Mouse (Mus musculus) A20 (cell line): ENCODE measurements around the gene Nlrc3.
"Not testable (repeated sequence)": the region's sequence is repeated elsewhere in the genome, so short reads cannot be mapped to it uniquely, and the experiment has no call there.

Experiments
- DNase-seq: peaks from one replicate; pipeline ENCODE4 v3.0.0-alpha.2; 2011; ENCODE audit warnings: low read depth, low spot score

Gene Nlrc3

DNA sequence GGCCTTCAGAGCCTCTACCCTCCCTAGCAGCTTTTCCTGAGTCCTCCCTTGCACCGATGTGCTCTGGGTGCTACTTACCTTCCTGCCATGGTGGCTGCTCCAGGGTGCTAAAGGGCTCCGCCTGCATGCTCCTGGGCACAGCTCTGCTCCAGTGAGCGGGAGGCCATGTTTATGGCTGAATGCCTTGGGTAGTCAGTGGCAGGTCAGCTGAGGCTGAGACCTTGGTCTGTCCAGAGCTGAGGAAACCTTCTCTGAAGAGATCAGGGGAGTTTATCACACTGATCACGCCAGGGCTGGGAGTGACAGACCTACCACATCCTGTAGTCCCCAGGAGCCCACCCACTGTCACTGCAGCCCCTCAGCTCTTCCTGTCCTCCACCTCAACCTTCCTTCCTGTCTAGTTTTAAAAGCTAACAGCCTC, at the start of gene Nlrc3:
TSS of gene Nlrc3 (minus strand) at position 382 of the 421 bp plus-strand sequence.
- DNase-seq: no peak

GRCm38 (mm10) chr16:4022719-4023118, 46.3 kb upstream of the Nlrc3 start:
- no peak for DNase-seq

- no peak for DNase-seq
Observed at GRCm38 (mm10) chr16:4021241-4021640, 44.8 kb upstream of the Nlrc3 start.

- not testable (repeated sequence) for DNase-seq
Observed at GRCm38 (mm10) chr16:4017466-4017865, 41.0 kb upstream of the Nlrc3 start.

GRCm38 (mm10) chr16:4016786-4017185, 40.4 kb upstream of the Nlrc3 start:
- DNase-seq: not testable (repeated sequence)

GRCm38 (mm10) chr16:4014040-4014668, 37.7 kb upstream of the Nlrc3 start:
- no peak for DNase-seq

DNA sequence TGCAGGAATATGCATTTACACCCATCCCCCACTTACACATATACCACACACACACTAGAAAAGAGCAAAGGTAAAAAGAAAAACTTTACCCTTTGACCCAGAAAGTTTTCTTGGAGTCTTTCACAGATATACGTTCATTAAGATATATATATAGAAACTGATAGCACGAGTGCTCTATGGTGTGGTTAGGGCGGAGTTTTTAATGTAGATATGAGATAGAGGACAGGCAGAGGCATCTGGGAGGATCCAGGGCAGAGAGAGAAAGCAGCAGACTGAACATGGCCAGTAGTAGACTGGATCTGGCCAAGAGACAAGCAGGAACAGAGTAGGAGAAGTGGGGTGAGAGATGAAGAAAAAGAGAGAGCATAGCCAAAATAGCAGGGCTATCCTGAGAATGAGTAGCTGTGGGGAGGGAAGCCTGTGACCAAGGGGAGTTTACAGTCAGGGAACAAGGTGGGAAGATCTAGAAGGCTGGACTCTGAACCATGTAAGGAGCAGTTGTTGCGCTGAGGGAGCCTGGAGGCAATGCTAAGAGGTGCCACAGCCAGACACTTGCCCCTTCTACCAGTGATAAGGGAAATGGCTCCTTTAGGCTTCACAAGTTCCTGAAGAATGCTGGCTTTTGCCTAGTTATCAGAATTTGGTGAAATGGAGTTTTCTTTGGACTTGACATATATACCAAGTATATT, 36.6 kb upstream of the Nlrc3 start:
- no peak for DNase-seq

- peak; percentile 99 for DNase-seq
Observed at GRCm38 (mm10) chr16:4003489-4004398, 27.3 kb upstream of the Nlrc3 start, which contains the start of gene Slx4. TSS of gene Slx4 (minus strand) at chr16:4003770.

DNA sequence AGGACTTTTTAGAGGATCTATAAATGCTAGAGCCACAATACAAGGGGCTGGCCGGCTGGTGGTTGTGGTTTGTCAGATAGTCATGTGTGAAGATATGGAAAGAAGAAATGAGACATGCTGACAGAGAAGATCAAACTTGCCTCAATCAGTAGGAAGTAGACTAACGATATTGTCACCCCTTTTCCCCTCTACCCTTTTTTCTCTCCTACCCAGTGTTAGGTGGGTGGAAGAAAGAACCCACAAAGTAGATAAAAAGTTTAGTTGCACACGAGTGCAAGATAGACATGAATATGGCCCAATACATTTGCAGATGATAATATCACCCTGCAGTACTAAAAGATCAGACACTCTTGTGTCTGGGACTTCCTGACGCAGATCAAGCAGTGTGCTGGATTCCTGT, 12.0 kb upstream of the Nlrc3 start:
- no peak for DNase-seq

DNA sequence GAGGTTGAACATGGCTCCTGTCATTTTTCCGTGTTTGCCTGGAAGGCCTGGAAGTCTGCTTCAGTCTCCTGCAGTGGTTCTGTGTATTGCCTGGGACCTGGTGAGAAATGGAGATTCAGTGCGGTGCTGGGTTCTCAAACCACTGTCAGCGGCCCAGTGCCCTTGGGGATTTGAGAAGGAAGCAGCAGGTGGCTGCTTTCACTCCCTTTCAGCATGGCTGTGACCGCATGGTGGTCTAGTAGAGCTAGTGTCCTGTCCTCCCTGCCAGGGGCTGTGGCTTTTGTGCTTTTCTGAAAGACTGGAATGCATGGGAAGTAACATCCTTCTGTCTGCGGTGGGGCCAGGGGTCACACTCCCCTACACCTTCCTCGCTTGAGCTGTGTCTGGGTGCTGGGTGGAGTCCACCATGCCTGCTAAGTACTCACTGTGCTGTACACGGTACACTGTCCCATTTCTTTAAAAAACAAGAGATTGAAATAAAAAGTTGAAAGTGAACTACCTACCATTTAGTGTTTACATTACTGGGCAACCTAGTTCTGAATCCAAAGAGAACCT, 6.8 kb upstream of the Nlrc3 start:
- DNase-seq: no peak

GRCm38 (mm10) chr16:3982173-3982572, 5.7 kb upstream of the Nlrc3 start:
- DNase-seq: no peak

GRCm38 (mm10) chr16:3976712-3977111, 280 bp upstream of the Nlrc3 start:
- no peak for DNase-seq

DNA sequence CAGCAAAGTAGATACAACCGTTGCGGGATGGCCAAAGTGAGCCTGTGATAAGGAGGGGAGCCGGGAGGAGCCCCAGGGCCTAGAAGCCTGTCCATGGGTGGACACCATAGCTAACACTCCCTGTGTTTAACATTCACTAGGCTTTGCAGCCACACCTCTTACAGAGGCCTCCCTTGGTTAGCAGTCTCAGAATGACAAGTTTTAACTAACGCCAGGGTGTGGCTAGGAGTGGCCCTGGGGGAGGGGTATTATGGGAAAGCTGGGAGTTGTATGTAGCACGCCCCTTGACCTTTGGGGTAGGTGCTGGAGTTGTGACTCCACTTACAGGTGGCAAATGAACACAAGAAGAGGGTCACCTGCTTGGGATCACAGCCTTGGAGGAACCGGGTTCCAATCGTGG, 774 bp downstream of the Nlrc3 start:
- no peak for DNase-seq

DNA sequence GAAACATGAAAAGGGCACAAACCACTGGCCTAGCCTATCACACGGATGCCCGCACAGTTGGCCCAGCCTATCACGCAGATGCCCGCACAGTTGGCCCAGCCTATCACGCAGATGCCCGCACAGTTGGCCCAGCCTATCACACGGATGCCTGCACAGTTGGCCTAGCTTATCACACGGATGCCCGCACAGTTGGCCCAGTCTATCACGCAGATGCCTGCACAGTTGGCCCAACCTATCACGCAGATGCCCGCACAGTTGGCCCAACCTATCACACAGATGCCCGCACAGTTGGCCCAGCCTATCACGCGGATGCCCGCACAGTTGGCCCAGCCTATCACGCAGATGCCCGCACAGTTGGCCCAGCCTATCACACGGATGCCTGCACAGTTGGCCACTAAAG, 2.0 kb downstream of the Nlrc3 start:
- not testable (repeated sequence) for DNase-seq

DNA sequence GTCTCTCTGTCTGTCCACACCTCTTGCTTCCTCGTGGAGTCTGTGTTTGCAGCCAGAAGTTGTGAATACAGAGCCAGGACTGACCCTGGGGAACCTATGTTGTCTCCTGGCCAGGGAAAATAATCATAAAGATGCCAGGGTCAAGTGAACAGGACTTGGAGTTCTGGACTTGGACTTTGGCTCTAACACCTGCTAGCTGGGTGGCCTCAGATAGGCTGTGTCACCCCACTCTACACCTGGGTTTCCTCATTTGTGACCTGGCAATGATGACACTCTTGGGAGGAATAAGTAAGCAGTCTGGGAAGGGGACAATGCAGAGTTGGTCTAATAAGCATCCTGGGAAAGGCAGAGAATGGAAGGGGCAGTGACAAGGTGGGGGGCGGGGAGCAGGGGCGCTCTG, 10.9 kb downstream of the Nlrc3 start:
- no peak for DNase-seq

- DNase-seq: no peak
Observed at GRCm38 (mm10) chr16:3964990-3965389, 11.4 kb downstream of the Nlrc3 start.

- DNase-seq: no peak
Observed at GRCm38 (mm10) chr16:3959261-3959660, 17.2 kb downstream of the Nlrc3 start.

- DNase-seq: no peak
Observed at GRCm38 (mm10) chr16:3956369-3956768, 20.1 kb downstream of the Nlrc3 start.

GRCm38 (mm10) chr16:3951141-3951540, 25.3 kb downstream of the Nlrc3 start:
- peak; percentile 17 for DNase-seq

DNA sequence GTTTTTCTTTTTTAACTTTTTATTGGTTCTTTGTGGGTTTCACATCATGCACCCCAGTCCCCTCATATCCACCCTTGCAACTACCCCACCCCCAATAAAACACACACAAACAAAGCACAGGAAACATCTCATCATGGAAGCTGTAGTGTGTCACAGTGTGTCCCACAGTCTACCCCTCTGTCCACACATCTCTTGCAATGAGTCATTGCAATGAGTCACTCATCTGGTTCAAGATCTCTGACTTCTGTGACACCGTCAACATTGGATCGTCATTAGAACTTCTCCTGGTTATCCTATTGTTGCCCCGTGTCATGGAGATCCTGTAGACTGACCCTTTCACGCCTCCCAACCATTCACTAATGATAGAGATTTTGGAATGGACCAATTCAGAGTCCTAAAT, 41.7 kb downstream of the Nlrc3 start:
- DNase-seq: no peak

GRCm38 (mm10) chr16:3934091-3934490, 42.3 kb downstream of the Nlrc3 start:
- no peak for DNase-seq

DNA sequence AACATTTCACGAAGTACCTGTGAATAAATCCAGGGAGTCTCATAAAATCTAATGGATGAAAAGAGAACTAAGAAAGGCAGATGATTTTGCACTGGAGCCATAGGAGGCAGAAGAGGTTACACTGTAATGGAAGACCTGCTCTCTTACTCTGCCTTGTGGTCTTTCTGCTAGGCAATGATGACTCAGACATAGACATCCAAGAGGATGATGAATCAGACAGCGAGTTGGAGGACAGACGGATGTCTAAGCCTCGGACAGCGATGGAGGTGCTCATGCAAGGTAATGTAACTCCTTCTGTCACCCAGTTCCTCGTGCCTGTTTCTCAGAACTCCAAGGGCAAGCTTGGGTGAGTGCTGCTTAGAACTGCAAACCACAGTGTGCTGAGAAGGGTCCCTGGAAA, 42.9 kb downstream of the Nlrc3 start:
- DNase-seq: no peak
